Mouse (Mus musculus) limb, embryonic 12.5 days (tissue): ENCODE measurements around the gene Spns1. TPM values are rescaled to one million over a fixed set of nuclear protein-coding genes. Genes with fewer than 3 reads are reported as not detected.
"Not testable (repeated sequence)": the region's sequence is repeated elsewhere in the genome, so short reads cannot be mapped to it uniquely, and the experiment has no call there.

Source experiments
- ATAC-seq: fragments of 200-750 bp; cut with Nextera tagmentation; 2 replicates; pipeline ENCODE4 v1.8.0; 2017; ENCODE audit warnings: low read depth, moderate TSS enrichment; ENCODE audit not compliant: insufficient number of reproducible peaks, insufficient read depth, low FRiP score, low TSS enrichment
- H3K27ac ChIP-seq: fragments of 300-500 bp; sonication (generic); 2 replicates; pipeline ENCODE4 v1.5.1; 2016; ENCODE audit warnings: mild to moderate bottlenecking, moderate library complexity
- H3K27me3 ChIP-seq: fragments of 300-500 bp; sonication (generic); 2 replicates; pipeline ENCODE4 v1.6.1; 2016; ENCODE audit warnings: mild to moderate bottlenecking, moderate library complexity
- H3K36me3 ChIP-seq: fragments of 300-500 bp; sonication (generic); 2 replicates; pipeline ENCODE4 v1.6.1; 2016; ENCODE audit warnings: mild to moderate bottlenecking, moderate library complexity
- H3K4me1 ChIP-seq: fragments of 300-500 bp; sonication (generic); replicated peaks from 2 replicates; pipeline ENCODE4 v1.6.1; 2016
- H3K4me2 ChIP-seq: fragments of 300-500 bp; sonication (generic); 2 replicates; pipeline ENCODE4 v1.6.1; 2016; ENCODE audit warnings: mild to moderate bottlenecking, moderate library complexity
- H3K4me3 ChIP-seq: fragments of 300-500 bp; sonication (generic); replicated peaks from 2 replicates; pipeline ENCODE4 v1.5.1; 2016; ENCODE audit warnings: mild to moderate bottlenecking
- H3K9ac ChIP-seq: fragments of 300-500 bp; sonication (generic); replicated peaks from 2 replicates; pipeline ENCODE4 v1.6.1; 2016; ENCODE audit warnings: mild to moderate bottlenecking, moderate library complexity
- H3K9me3 ChIP-seq: fragments of 300-500 bp; sonication (generic); 2 replicates; pipeline ENCODE4 v1.6.1; 2016; ENCODE audit warnings: mild to moderate bottlenecking, moderate library complexity
- WGBS: fragments of 180-500 bp; shearing (Covaris S2); methylation state at CpG from one replicate; pipeline ENCODE4 v1.1.7; 2016; 5-methylcytosine and 5-hydroxymethylcytosine counted together
- polyA plus RNA-seq: library from polyadenylated mRNA; unstranded; fragments of >200 nt; fragmentation: Nextera tagmentation; extraction: Ambion mirVana; gene quantifications from 2 replicates; pipeline ENCODE4 v1.2.1, GENCODE M21; 2016

Gene Spns1
- polyA plus RNA-seq, 1 experiment from 2014 or later, result 57.2 TPM

GRCm38 (mm10) chr7:126338906-126339305 is 38.3 kb downstream of the Spns1 start:
- 81% methylated on average over 8 of the region's 8 CpGs for WGBS
- no peaks in the 10 kb centered on the region for H3K36me3 ChIP-seq
- H3K9ac ChIP-seq, result no peak overlapping the region
- H3K9me3 ChIP-seq, result no peaks in the 10 kb centered on the region
- H3K27ac ChIP-seq, result no peak overlapping the region
- H3K4me2 ChIP-seq, result no peak overlapping the region
- H3K27me3 ChIP-seq, result no peaks in the 10 kb centered on the region
- no peak for ATAC-seq
- H3K4me1 ChIP-seq, result no peaks in the 10 kb centered on the region
- H3K4me3 ChIP-seq, result no peak overlapping the region

DNA sequence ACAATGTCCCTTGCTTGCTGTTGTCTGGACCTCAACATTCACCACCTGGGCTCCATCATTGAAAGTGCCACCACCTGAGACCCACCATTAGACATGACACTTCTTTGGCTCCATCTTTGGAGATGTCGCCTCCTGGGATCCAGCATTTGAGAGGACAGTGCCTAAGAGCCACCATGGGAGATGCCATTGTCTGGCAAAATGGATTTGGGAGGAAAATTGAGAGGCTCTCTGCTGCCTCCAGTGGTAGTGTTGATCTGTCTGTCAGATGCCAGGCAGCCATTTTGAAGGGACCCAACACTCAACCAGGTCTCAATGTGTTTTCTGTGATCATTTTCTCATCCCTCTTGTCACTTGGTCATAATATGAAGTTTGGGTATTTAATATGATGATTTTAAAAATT is 41.7 kb downstream of the Spns1 start:
- Histone ChIP-seq H3K4me1 (no peaks in the 10 kb centered on the region), H3K27ac (no peak overlapping the region), H3K9me3 (no peaks in the 10 kb centered on the region; the same call in 1 of the 2 replicates), H3K36me3 (no peaks in the 10 kb centered on the region), H3K27me3 (no peaks in the 10 kb centered on the region), H3K4me3 (no peak overlapping the region), H3K9ac (no peak overlapping the region), H3K4me2 (no peak overlapping the region)
- WGBS, result 87% methylated on average over 1 of the region's 1 CpGs
- no peak for ATAC-seq

DNA sequence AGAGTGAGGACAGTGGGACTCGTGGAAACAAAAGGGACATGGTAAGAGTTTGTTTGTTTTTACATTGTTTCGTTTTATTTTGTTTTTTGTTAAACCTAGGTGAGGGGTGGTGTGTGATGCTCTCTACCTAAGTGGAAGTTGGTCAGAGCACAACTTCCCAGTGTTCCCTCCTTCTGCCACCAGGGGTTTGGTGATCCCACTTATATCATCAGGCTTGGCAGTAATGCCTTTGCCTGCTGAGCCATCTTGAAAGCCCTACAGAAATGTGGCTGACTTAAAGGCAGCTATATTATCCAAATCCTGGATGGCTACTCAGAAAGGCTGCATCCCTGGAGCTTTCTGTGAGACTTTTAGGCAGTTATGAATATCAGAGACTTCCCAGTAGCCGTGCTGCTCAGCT is 44.6 kb downstream of the Spns1 start:
- WGBS, result 73% methylated on average over 3 of the region's 3 CpGs
- Histone ChIP-seq H3K9me3 (no peaks in the 10 kb centered on the region; the same call in 1 of the 2 replicates), H3K4me1 (no peaks in the 10 kb centered on the region), H3K9ac (no peak overlapping the region), H3K4me3 (no peak overlapping the region), H3K27me3 (no peaks in the 10 kb centered on the region), H3K36me3 (no peaks in the 10 kb centered on the region), H3K27ac (no peak overlapping the region), H3K4me2 (no peak overlapping the region)
- no peak for ATAC-seq

DNA sequence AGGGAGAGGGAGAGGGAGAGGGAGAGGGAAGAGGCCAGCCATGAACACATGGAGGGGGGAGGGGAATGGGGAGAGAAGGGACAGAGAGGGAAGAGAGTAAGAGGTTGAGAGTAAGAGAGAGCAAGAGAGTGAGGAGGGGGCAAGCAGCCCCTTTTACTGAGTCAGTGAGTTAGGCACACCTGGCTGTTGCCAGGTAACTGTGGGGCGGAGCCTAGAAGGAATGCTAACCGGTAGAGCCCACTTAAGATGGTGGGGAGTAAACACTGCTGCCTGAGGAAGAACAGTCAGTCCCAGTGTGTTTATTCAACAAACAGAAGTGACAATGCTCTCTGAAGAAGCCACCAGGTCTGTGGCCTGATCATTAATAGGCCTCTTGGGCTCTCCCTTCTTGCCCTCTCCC is 46.6 kb downstream of the Spns1 start:
- 43% methylated on average over 2 of the region's 2 CpGs for WGBS
- H3K4me3 ChIP-seq, result no peak overlapping the region
- no peaks in the 10 kb centered on the region for H3K4me1 ChIP-seq
- H3K27me3 ChIP-seq, result peaks cover 4% of the 10 kb centered on the region
- no peak overlapping the region for H3K4me2 ChIP-seq
- H3K27ac ChIP-seq, result no peak overlapping the region
- no peaks in the 10 kb centered on the region for H3K36me3 ChIP-seq
- no peaks in the 10 kb centered on the region; the same call in 1 of the 2 replicates for H3K9me3 ChIP-seq
- ATAC-seq, result no peak
- no peak overlapping the region for H3K9ac ChIP-seq

DNA sequence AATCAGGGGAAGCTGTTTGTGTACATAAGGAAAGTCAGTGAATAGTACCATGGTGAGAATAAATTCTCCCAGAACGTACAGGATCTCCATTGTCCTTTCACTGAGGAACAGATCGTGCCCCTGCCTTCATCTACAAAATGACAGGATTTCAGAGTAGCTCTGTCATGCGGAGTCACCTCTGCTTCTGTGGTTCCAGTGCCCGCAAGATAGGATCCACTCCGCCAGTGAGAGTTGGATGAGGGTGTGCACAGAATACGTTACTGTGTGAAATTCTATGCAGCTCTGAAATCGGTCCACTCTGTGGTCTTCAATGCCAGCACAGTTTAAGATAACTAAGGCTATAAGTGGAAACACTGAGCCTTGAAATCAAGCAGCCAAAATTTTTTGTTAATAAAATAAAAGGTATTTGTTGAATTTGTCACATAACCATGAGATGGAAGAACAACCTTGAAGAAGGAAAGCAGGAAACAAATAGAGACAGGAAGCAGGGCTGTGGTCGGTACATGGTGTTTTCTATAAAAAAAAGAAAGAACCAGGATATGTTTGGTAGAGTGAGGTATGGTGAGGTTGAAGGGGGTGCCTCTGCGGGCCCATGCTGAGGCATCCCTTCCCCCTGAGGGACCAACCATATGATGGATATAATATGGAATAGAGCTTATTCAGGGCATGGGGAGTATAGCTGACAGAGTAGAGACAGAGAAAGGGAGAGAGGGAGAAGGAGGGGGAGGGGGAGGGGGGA is 47.2 kb downstream of the Spns1 start:
- H3K36me3 ChIP-seq, result no peaks in the 10 kb centered on the region
- WGBS, result 89% methylated on average over 9 of the region's 9 CpGs
- no peak for ATAC-seq

DNA sequence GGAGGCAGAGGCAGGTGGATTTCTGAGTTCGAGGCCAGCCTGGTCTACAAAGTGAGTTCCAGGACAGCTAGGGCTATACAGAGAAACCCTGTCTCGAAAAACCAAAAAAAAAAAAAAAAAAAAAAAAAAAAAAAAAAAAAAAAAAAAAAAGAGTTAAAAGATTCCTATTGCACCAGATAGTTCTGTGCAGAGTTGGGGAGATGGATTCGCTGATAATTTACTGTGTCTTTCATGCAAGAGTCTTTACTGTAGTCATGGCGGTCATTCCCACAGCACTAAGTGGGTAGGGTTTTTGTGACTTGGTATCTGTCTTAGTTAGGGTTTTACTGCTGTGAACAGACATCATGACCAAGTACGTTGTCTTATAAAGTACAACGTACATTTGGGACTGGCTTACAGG is 48.4 kb downstream of the Spns1 start:
- not testable (repeated sequence) for H3K4me1 ChIP-seq, H3K9me3 ChIP-seq, ATAC-seq, H3K27ac ChIP-seq, H3K9ac ChIP-seq, H3K4me2 ChIP-seq, H3K4me3 ChIP-seq, H3K36me3 ChIP-seq
- peaks cover 17% of the 10 kb centered on the region for H3K27me3 ChIP-seq
- WGBS, result 96% methylated on average over 5 of the region's 6 CpGs

More for the DNA sequence above, 47.2 kb downstream of the Spns1 start:
- no peak overlapping the region for H3K27ac ChIP-seq
- H3K4me2 ChIP-seq, result no peak overlapping the region
- no peaks in the 10 kb centered on the region for H3K4me1 ChIP-seq
- no peak overlapping the region for H3K9ac ChIP-seq
- peaks cover 7% of the 10 kb centered on the region for H3K27me3 ChIP-seq
- H3K9me3 ChIP-seq, result no peaks in the 10 kb centered on the region; the same call in 1 of the 2 replicates
- no peak overlapping the region for H3K4me3 ChIP-seq

DNA sequence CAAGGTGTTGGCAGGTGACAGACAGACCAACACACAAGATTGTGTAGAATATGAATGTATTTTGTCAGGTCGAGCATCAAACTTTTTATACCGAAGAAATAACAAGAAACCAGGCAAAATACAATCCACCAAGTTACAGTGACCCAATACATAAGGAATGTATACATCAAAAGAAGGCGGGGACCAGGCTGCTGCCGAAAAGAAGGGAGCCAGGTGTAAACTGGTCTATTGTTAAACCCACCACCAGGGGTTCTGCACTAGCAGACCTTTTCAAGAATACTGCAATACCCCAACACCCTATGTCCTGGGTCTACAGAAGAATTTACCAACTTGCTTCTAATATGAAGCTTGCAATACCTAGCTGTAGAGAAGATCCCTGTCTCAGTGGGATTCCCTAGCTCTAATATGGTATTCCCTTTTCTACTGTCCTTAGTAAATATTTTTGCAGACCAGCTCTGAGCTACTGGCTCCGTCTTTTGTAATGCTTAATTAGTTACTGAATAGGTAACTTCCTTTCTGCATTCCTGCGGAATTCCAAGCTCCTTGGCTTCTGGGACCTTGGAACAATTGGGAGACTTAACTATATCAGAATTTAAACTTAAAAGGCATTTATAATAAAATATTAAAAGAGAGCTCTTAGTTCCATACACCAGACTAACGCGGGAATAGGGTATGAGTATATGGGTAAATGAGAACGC is 51.5 kb downstream of the Spns1 start:
- 25% methylated on average over 9 of the region's 9 CpGs for WGBS
- H3K36me3 ChIP-seq, H3K9me3 ChIP-seq, ATAC-seq, H3K27ac ChIP-seq, H3K9ac ChIP-seq, H3K4me2 ChIP-seq, H3K4me3 ChIP-seq, H3K4me1 ChIP-seq: not testable (repeated sequence)
- H3K27me3 ChIP-seq, result peaks cover 17% of the 10 kb centered on the region

DNA sequence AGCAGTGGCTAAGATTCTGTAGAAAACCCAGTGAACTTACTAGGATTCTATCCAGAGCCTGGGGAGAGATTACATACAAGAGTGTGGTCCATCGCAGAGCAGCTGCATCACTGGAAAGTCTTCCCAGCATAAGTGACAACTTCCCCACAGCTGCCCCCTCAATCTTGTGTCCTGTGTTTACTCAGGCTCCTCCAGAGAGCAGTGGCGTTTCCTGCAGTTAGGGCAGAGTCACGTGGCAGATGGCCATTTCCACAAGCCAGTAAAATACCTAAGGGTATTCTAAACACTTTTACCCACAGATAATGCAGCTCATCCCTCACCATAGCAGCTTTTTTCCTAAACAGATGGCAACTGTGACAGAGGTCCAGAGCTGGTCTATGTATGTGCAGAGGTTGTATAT is 52.5 kb downstream of the Spns1 start:
- no peaks in the 10 kb centered on the region for H3K4me1 ChIP-seq
- no peak overlapping the region for H3K4me3 ChIP-seq
- H3K27me3 ChIP-seq, result peaks cover 17% of the 10 kb centered on the region
- H3K9me3 ChIP-seq, result 0 out of 2 replicates have a peak, but pooled peaks cover 2% of the 10 kb centered on the region
- no peak overlapping the region for H3K9ac ChIP-seq
- ATAC-seq, result no peak
- H3K36me3 ChIP-seq, result no peaks in the 10 kb centered on the region
- no peak overlapping the region for H3K27ac ChIP-seq
- WGBS, result 36% methylated on average over 3 of the region's 3 CpGs
- H3K4me2 ChIP-seq, result no peak overlapping the region

- no peak overlapping the region for H3K4me2 ChIP-seq
- ATAC-seq, result no peak
- 0 out of 2 replicates have a peak, but pooled peaks cover 2% of the 10 kb centered on the region for H3K9me3 ChIP-seq
- no peaks in the 10 kb centered on the region for H3K4me1 ChIP-seq
- no peak overlapping the region for H3K27ac ChIP-seq
- no peak overlapping the region for H3K9ac ChIP-seq
- WGBS, result 8% methylated on average over 11 of the region's 11 CpGs
- H3K36me3 ChIP-seq, result no peaks in the 10 kb centered on the region
- H3K4me3 ChIP-seq, result no peak overlapping the region
- H3K27me3 ChIP-seq, result peaks cover 17% of the 10 kb centered on the region
These were observed 53.5 kb downstream of the Spns1 start for GRCm38 (mm10) chr7:126323729-126324128.
